Mouse (Mus musculus): Measurements from ENCODE around the gene Cd24a.

DNA sequence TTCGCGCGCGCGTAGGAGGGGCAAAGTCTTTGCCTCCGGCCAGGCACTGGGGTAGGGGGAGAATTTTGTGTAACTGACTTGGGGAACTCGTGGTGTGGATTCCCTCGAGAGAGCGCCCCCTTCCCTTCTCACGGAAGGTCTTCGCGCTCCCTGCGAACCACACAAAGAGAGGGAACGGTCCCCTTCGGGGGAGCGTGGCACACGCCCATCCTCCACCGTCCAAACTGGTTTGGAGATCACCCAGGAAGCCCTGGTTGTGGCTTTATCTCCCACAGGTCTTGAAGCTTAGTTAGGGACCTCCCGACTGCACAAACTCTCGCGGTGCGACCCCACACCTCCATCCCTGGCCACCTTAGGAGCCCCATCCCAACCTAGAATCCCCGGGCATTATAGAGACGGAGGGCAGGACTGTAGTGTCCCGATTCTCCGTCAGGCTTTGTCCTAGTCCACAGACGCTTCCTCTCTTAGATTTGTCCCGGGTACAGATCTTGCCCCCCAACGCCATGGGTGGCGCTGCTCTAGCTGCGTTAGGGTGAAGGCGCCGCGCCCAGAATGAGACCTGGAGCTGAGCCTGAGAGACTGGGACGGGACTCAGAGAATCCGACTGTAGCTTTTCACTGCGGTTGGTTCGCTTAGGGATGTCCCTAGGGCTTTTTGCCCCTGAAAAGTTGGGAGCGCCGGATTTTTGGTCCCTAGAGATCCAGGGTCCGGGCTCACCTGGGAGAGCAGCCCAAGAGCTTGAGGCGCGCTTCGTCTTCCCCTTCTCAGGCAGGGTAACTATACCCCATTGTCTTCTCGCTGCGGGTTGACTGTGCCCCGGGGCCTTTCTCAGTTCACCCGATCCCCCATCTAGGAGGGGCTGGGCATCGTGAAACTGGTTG, 1.5 kb downstream of the Cd24a start:
- TF ChIP-seq CTCF (IDR thresholded peaks at IDR 0.05), result peak; percentile 47
- TF ChIP-seq EP300 (IDR thresholded peaks at IDR 0.05), result no peak
